Mouse (Mus musculus) embryo, embryonic 11.5 days (tissue): ENCODE data around the gene Nav1.

Experiments used
- DNase-seq: peaks from one replicate; pipeline ENCODE4 v3.0.0-alpha.2; 2012; ENCODE audit warnings: low read depth, low spot score

Gene Nav1

DNA sequence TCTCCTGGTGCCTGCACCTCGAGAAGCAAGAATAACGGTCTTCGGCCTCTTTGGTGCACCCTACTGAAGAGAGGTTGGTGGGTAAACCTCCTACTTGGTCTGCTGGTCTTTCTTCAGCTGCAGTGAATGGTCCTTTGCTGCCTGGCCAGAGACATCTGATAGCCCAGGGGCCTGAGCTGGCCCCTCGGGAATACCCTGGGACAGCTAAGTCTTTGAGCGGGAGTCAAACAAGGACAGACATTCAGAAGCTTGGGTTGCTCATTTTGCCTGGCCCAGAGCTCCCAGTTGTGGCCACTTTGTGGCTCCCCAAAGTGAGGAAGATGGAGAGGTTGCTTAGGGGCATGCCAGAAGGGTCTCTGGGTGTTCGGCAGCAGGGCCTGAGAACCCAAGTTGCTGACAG, 89.6 kb downstream of the Nav1 start:
- no peak for DNase-seq

DNA sequence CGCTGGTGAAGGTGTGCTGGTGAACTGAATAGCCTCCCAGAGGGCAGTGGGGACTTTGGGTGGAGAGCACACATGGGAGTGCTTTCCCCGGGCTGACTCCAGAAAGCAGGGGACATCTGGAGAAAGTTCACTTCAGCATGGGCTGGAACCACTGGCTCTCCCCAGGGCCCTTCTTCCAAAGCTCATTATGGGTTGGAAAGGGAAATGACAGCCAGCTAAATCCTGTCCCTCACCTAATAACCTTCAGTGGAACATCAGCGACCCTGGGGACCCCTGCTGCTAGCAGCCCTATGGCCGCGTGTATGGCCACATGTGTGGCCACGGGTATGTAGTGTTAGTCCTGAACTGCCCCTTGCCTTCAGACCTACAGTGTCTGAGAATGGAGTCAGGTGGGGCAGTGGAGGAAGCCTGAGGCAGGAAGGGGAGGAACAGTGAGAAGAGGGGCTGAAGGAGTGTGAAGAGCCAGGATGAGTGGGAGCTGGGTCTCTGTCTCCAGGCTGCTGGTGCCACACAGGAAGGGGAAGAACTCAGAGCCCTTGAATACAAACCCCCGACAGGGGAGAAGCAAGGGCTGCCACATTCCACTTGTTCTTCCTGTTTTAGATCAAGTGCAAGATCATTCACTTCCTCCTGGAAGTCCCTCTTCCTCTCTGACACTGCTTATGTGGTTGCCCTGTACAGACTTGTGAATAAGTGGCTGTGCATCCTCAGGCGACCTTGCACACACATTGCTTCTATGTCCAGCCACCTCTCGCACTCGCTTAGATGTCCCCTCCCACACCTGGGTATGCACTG, 90.4 kb downstream of the Nav1 start:
- no peak for DNase-seq

GRCm38 (mm10) chr1:135515633-135516238, 91.4 kb downstream of the Nav1 start:
- DNase-seq = no peak

- no peak for DNase-seq
Measured at GRCm38 (mm10) chr1:135514913-135515632, 92.0 kb downstream of the Nav1 start.

GRCm38 (mm10) chr1:135514046-135514445, 93.0 kb downstream of the Nav1 start:
- no peak for DNase-seq

DNA sequence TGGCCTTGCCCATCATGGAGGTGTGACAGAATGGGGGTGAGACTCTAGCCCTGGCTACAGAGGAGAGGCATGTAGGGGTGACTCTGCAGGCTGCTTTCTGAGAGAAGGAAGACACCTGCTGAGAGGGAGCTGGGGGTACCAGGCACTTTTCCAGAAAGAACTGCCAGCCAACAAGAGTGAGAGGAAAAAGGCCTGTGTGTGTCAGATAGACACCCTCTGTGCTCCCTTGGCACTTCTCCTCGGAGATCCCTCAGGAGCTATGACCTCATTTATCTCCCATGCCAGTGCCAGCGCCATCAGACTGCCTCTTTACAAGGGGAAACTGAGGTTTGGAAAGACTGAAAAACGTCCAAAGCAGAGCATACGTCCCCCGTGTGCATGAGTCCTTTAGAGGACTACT, 93.6 kb downstream of the Nav1 start:
- DNase-seq = no peak

GRCm38 (mm10) chr1:135510346-135510977, 96.6 kb downstream of the Nav1 start:
- peak; percentile 53 for DNase-seq

DNA sequence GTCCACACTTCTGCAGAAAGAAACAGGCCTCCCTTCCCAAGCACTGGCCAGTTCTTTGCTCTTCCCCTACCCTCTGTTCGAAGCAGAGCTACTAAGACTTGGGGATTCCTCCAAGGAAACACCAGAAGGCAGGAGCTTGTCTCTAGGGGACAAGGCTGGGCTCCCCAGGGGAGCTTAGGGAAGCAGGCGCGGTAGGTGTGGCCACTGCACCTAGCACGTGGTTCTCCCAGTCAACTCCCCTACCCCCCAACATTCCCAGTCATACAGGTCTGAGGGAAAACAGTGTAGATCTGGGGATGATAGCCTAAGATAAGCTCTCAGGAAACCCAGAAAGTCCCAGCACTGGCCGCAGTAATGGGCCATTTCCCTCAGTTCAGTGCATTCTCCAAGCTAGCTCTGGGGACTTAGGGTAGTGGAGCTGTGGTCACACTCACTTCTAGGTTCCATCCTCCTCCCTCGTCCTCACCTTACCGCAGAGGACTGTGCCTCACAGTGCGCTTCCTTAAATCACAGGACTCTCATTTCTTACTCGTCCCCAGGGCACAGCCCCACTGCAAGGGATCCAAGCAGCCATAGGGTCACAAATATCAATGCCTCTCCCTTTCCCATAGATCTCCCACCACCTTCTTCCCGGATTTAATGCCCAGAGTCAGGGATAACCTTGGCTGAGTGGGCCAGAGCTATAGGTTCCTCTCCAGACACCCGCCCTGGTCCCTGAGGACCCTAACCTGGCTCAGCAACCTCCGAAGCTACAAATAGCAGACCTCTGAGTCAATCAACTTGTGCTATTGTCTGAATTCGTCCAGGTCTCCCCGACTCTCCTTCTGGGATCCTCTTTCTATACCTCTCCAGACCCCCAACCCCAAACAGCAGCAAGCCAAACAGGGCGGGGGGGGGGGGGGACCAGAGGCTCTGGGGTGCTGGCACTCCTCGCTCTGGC, 97.7 kb downstream of the Nav1 start:
- no peak for DNase-seq

GRCm38 (mm10) chr1:135508349-135508634, 98.8 kb downstream of the Nav1 start:
- no peak for DNase-seq

GRCm38 (mm10) chr1:135507572-135508348, 99.3 kb downstream of the Nav1 start:
- DNase-seq = no peak

DNA sequence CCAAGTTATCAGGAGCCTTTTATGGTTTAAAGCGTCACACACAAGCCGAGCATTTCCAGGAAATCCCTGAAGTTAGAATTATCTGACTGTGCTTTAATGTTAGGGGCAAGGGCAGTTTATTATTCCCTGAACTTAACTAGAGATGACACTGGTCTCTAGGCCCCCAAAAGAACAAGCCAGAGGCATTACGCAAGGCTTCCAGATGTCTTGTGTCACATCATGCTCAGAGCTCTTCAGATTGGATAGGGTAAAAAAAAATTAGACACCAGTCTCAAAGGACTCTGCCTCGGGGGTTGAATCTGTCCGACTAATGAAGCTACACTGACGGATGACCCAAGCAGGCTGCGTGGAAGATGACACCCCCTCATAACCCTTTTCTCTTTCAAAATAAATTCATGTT, 101.6 kb downstream of the Nav1 start:
- DNase-seq = no peak

DNA sequence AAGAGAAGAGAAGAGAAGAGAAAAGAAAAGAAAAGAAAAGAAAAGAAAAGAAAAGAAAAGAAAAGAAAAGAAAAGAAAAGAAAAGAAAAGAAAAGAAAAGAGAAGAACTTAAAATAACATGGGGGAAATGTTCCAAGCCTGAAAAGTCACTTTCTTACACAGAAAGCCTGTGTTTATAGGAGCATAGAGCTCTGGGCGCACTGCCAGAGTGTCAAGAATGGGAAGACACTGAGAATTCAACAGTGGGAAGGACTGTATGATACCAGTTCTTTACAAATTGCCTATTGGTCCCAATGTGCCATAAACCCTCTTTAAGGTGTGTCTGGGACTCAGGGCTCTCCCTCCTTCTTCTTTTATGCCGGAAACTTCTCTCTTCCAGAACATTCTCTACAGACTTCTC, 103.7 kb downstream of the Nav1 start:
- DNase-seq = no peak

DNA sequence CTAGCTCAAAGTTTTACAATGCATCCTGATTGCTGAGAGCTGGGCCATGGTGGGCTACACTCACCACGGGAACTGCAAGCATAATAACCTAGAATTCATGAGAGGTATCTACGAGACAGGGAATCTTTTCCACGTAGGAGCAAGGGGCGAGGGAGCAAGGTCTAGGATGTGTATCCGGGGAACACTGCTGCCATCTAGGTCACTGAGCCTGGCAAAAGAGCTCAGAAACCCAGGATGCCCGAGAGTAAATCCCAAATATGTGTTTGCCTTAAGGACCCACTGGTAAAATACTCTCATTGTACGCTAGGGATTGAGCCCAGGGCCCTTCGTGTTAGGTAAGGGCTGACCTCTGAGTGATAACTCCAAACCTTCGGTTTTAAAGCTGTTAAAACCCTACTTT, 104.3 kb downstream of the Nav1 start:
- DNase-seq = no peak

DNA sequence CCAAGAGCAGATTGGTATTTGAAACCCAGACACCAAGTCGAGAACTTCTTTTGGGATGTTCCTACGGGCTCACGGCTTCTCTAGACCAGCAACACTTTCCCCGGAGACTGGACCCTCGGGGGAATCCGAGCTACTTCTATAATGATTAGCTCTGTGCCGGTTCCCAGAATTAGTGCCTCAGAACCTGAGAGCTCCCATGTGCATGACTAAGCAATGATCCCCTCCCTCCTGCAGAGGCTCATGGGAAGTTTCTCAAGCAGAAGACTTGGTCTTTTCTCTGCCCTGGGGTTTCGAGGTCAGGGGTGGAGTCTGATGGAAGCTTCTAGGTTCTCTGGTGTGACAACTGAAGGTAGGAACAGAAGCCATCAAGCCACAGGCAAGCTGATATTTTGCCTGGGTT, 105.0 kb downstream of the Nav1 start:
- DNase-seq = no peak

GRCm38 (mm10) chr1:135498455-135499358, 108.4 kb downstream of the Nav1 start:
- DNase-seq = no peak

DNA sequence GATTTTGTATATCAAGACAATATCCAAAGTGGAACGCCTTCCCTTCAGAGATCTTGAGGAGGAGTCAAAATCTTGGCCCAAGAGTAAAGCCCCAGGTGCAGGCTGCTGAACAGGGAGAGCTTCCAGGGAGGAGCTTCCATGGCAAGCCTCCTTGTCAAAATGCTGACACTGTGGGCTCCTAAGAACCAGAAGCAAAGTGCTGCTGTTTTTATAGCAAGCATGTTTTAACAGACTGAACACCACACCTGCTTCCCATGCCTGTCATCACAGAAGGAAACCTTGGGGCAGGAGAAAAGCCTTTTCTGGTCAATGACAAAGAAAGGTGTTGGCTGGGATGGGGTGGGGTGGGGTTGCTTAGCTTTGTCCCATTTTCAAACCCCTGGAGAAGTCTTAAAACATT, 112.0 kb downstream of the Nav1 start:
- no peak for DNase-seq

- DNase-seq = no peak
Measured at GRCm38 (mm10) chr1:135493862-135494261, 113.2 kb downstream of the Nav1 start.

DNA sequence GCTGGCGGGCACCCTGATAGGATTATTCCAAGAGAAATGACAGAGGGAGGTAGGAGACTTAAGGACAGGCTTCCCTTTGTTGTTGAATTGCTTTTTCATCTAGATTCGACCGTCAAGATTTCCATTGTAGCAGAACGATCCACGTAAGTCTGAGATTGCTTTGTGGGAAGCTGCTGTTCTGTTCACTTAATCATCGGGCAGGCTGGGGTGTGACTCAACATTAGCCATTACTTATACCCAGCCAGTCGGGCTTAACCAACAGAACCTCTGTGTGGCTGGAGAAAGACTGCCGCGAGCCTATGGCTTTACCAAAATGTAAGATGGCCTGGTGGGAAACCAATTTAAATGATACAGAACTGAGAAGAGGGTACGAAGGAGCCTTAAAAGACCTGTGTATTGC, 114.7 kb downstream of the Nav1 start:
- DNase-seq = no peak

- DNase-seq = no peak
Measured at GRCm38 (mm10) chr1:135490931-135491666, 116.0 kb downstream of the Nav1 start.
